Mouse (Mus musculus): ENCODE data around the gene Ehd1. TPM values are rescaled to one million over a fixed set of nuclear protein-coding genes. Genes with fewer than 3 reads are reported as not detected.

Ehd1 gene
- total and polyA plus RNA-seq, 3 experiments: 65.9 to 105 TPM; not detected in 1

DNA sequence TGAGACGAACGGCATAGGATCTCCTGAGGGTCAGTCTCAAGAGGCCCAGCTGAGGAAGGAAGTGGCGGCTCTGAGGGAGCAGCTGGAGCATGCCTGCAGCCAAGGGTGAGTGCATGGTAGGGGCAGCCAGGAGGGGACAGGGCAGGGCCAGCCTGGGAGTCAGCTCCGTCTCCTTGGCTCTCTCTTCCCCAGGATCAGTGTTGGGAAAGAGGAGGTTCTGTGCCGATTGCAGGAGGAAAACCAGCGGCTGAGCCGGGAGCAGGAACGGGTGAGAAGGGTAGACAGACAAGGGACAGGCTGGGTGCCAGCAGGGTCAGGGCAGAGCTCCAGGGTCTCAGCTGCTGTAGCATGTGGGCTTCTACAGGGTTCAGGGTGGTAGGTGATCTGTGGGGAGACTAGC, 38.0 kb downstream of the Ehd1 start:
- Histone ChIP-seq H3K9me3 (replicated peaks; ENCODE audit: insufficient read depth, low read length) (no peaks in the 10 kb centered on the region), H3K27ac (ENCODE audit: control insufficient read depth, low read depth, low read length) (no peak overlapping the region), H3K9ac (ENCODE audit: control insufficient read depth, low read depth, low read length, poor library complexity, severe bottlenecking) (no peak overlapping the region), H3K36me3 (ENCODE audit: control insufficient read depth in 1 of 2, insufficient read depth in 2 of 2, low read length in 2 of 2) (no peaks in the 10 kb centered on the region), H3K4me3 (ENCODE audit: control insufficient read depth in 1 of 2, insufficient read depth in 1 of 2, low read depth in 2 of 2, low read length in 2 of 2) (no peak overlapping the region), H3K4me1 (ENCODE audit: control insufficient read depth in 1 of 2, insufficient read depth in 2 of 2, low read length in 2 of 2) (no peaks in the 10 kb centered on the region), H3K27me3 (ENCODE audit: control insufficient read depth in 1 of 2, insufficient read depth in 2 of 2, low read length in 2 of 2) (no peaks in the 10 kb centered on the region), H3K79me2 (ENCODE audit: control insufficient read depth, insufficient read depth, low read length, poor library complexity) (no peaks in the 10 kb centered on the region)
- TF ChIP-seq ELF1 (IDR thresholded peaks at IDR 0.05; ENCODE audit: low read depth, low read length) (no peak), TAL1 (IDR thresholded peaks at IDR 0.05; ENCODE audit: low read length) (no peak), TCF12 (IDR thresholded peaks at IDR 0.05; ENCODE audit: low read depth, low read length) (no peak), ZNF384 (IDR thresholded peaks at IDR 0.05; ENCODE audit: low read depth, low read length) (no peak), CTCF (IDR thresholded peaks at IDR 0.05 in 2 of 3, conservative IDR thresholded peaks at IDR 0.05 in 1 of 3; ENCODE audit: control insufficient read depth in 1 of 3, insufficient read depth in 1 of 3, low read depth in 2 of 3, low read length in 3 of 3, poor library complexity in 1 of 3, severe bottlenecking in 1 of 3) (no peak), SIN3A (IDR thresholded peaks at IDR 0.05; ENCODE audit: low read length) (no peak), BHLHE40 (IDR thresholded peaks at IDR 0.05; ENCODE audit: borderline replicate concordance, low read depth, low read length) (no peak), MXI1 (IDR thresholded peaks at IDR 0.05; ENCODE audit: low read depth, low read length) (no peak), MAFK (IDR thresholded peaks at IDR 0.05; ENCODE audit: borderline replicate concordance, low read depth, low read length) (no peak), CHD1 (IDR thresholded peaks at IDR 0.05; ENCODE audit: low read depth, low read length) (no peak), MEF2A (IDR thresholded peaks at IDR 0.05; ENCODE audit: extremely low read depth, insufficient replicate concordance, low read depth, low read length, poor library complexity, severe bottlenecking) (no peak), UBTF (IDR thresholded peaks at IDR 0.05; ENCODE audit: borderline replicate concordance, insufficient read depth, low read depth, low read length) (no peak), HCFC1 (IDR thresholded peaks at IDR 0.05; ENCODE audit: low read depth, low read length) (no peak)
- DNase-seq (ENCODE audit: low read depth, low spot score): no peak

DNA sequence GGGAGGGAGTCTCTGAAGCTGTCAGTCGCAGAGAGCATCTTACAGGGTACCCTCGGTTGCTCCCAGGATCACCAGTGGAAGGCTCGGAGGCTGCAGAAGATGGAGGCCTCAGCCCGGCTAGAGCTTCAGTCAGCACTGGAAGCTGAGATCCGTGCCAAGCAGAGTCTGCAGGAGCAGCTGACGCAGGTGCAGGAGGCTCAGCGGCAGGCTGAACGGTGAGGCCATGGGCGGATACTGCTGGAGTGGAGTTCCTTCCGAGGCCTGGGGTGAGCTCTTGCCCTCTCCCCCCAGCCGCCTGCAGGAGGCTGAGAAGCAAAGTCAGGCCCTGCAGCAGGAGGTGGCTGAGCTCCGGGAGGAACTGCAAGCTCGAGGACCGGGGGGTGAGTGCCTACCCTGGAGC, 39.0 kb downstream of the Ehd1 start:
- Histone ChIP-seq H3K9me3 (replicated peaks; ENCODE audit: insufficient read depth, low read length) (no peaks in the 10 kb centered on the region), H3K27ac (ENCODE audit: control insufficient read depth, low read depth, low read length) (no peak overlapping the region), H3K79me2 (ENCODE audit: control insufficient read depth, insufficient read depth, low read length, poor library complexity) (no peaks in the 10 kb centered on the region), H3K4me3 (ENCODE audit: control insufficient read depth in 1 of 2, insufficient read depth in 1 of 2, low read depth in 2 of 2, low read length in 2 of 2) (no peak overlapping the region), H3K9ac (ENCODE audit: control insufficient read depth, low read depth, low read length, poor library complexity, severe bottlenecking) (no peak overlapping the region), H3K36me3 (ENCODE audit: control insufficient read depth in 1 of 2, insufficient read depth in 2 of 2, low read length in 2 of 2) (no peaks in the 10 kb centered on the region), H3K4me1 (ENCODE audit: control insufficient read depth in 1 of 2, insufficient read depth in 2 of 2, low read length in 2 of 2) (no peaks in the 10 kb centered on the region), H3K27me3 (ENCODE audit: control insufficient read depth in 1 of 2, insufficient read depth in 2 of 2, low read length in 2 of 2) (no peaks in the 10 kb centered on the region)
- TF ChIP-seq CHD2 (IDR thresholded peaks at IDR 0.05; ENCODE audit: low read length) (no peak), UBTF (IDR thresholded peaks at IDR 0.05; ENCODE audit: borderline replicate concordance, insufficient read depth, low read depth, low read length) (no peak), RCOR1 (IDR thresholded peaks at IDR 0.05; ENCODE audit: low read depth, low read length) (no peak), HCFC1 (IDR thresholded peaks at IDR 0.05; ENCODE audit: low read depth, low read length) (no peak), NRF1 (IDR thresholded peaks at IDR 0.05; ENCODE audit: insufficient read depth, low read depth, low read length, poor library complexity, severe bottlenecking) (no peak), USF2 (IDR thresholded peaks at IDR 0.05; ENCODE audit: borderline replicate concordance in 1 of 2, insufficient read depth in 1 of 2, low read depth in 1 of 2, low read length in 2 of 2) (no peak), MEF2A (IDR thresholded peaks at IDR 0.05; ENCODE audit: extremely low read depth, insufficient replicate concordance, low read depth, low read length, poor library complexity, severe bottlenecking) (no peak)
- DNase-seq (ENCODE audit: low read depth, low spot score): no peak
